Mouse (Mus musculus): ENCODE measurements around the gene Diaph3. TPM values are rescaled to one million over a fixed set of nuclear protein-coding genes. Genes with fewer than 3 reads are reported as not detected.

The Diaph3 gene
- polyA plus RNA-seq, 1 experiment from 2014 or later = 22.4 TPM

GRCm38 (mm10) chr14:86781553-86782273, 359.3 kb downstream of the Diaph3 start:
- Histone ChIP-seq H3K36me3 (ENCODE audit: control insufficient read depth, insufficient read depth, low read length) (no peaks in the 10 kb centered on the region), H3K4me3 (ENCODE audit: low read length) (no peak overlapping the region), H3K9me3 (ENCODE audit: control insufficient read depth, low read length) (no peaks in the 10 kb centered on the region), H3K27ac (ENCODE audit: low read depth, low read length) (no peak overlapping the region), H3K27me3 (ENCODE audit: control insufficient read depth, insufficient read depth, low read length) (no peaks in the 10 kb centered on the region), H3K4me1 (ENCODE audit: control insufficient read depth, insufficient read depth, low read length) (no peaks in the 10 kb centered on the region), H3K4me2 (replicated peaks; ENCODE audit: low read depth, low read length) (no peak overlapping the region), H3K9ac (ENCODE audit: low read depth, low read length) (no peak overlapping the region)
- peak; percentile 32; the same call in 1 of the 2 replicates for ATAC-seq (ENCODE audit: low FRiP score, low TSS enrichment)
- 60% methylated on average over 6 of the region's 6 CpGs for WGBS

GRCm38 (mm10) chr14:86773311-86773710, 367.7 kb downstream of the Diaph3 start:
- no peaks in the 10 kb centered on the region for H3K9me3 ChIP-seq (ENCODE audit: control insufficient read depth, low read length)
- no peaks in the 10 kb centered on the region for H3K36me3 ChIP-seq (ENCODE audit: control insufficient read depth, insufficient read depth, low read length)
- no peak overlapping the region for H3K4me3 ChIP-seq (ENCODE audit: low read length)
- no peaks in the 10 kb centered on the region for H3K4me1 ChIP-seq (ENCODE audit: control insufficient read depth, insufficient read depth, low read length)
- H3K27ac ChIP-seq (ENCODE audit: low read depth, low read length) = no peak overlapping the region
- H3K4me2 ChIP-seq (replicated peaks; ENCODE audit: low read depth, low read length) = no peak overlapping the region
- ATAC-seq (ENCODE audit: low FRiP score, low TSS enrichment) = no peak
- WGBS = 93% methylated on average over 2 of the region's 2 CpGs
- no peaks in the 10 kb centered on the region for H3K27me3 ChIP-seq (ENCODE audit: control insufficient read depth, insufficient read depth, low read length)
- no peak overlapping the region for H3K9ac ChIP-seq (ENCODE audit: low read depth, low read length)

- Histone ChIP-seq H3K27me3 (ENCODE audit: control insufficient read depth, insufficient read depth, low read length) (no peaks in the 10 kb centered on the region), H3K27ac (ENCODE audit: low read depth, low read length) (no peak overlapping the region), H3K9ac (ENCODE audit: low read depth, low read length) (no peak overlapping the region), H3K4me1 (ENCODE audit: control insufficient read depth, insufficient read depth, low read length) (no peaks in the 10 kb centered on the region), H3K9me3 (ENCODE audit: control insufficient read depth, low read length) (no peaks in the 10 kb centered on the region), H3K4me3 (ENCODE audit: low read length) (no peak overlapping the region), H3K4me2 (replicated peaks; ENCODE audit: low read depth, low read length) (no peak overlapping the region), H3K36me3 (ENCODE audit: control insufficient read depth, insufficient read depth, low read length) (no peaks in the 10 kb centered on the region)
- peak; percentile 72; the same call in 1 of the 2 replicates for ATAC-seq (ENCODE audit: low FRiP score, low TSS enrichment)
- WGBS = 52% methylated on average over 14 of the region's 14 CpGs
These were observed 368.6 kb downstream of the Diaph3 start for GRCm38 (mm10) chr14:86772176-86773150.

- WGBS = 90% methylated on average over 2 of the region's 2 CpGs
- Histone ChIP-seq H3K4me2 (replicated peaks; ENCODE audit: low read depth, low read length) (no peak overlapping the region), H3K4me1 (ENCODE audit: control insufficient read depth, insufficient read depth, low read length) (no peaks in the 10 kb centered on the region), H3K4me3 (ENCODE audit: low read length) (no peak overlapping the region), H3K9me3 (ENCODE audit: control insufficient read depth, low read length) (no peaks in the 10 kb centered on the region), H3K9ac (ENCODE audit: low read depth, low read length) (no peak overlapping the region), H3K27me3 (ENCODE audit: control insufficient read depth, insufficient read depth, low read length) (no peaks in the 10 kb centered on the region), H3K36me3 (ENCODE audit: control insufficient read depth, insufficient read depth, low read length) (no peaks in the 10 kb centered on the region), H3K27ac (ENCODE audit: low read depth, low read length) (no peak overlapping the region)
- ATAC-seq (ENCODE audit: low FRiP score, low TSS enrichment) = no peak
These were observed 376.7 kb downstream of the Diaph3 start for GRCm38 (mm10) chr14:86764286-86764685.

- no peak overlapping the region for H3K9ac ChIP-seq (ENCODE audit: low read depth, low read length)
- ATAC-seq (ENCODE audit: low FRiP score, low TSS enrichment) = no peak
- no peaks in the 10 kb centered on the region for H3K9me3 ChIP-seq (ENCODE audit: control insufficient read depth, low read length)
- no peaks in the 10 kb centered on the region for H3K36me3 ChIP-seq (ENCODE audit: control insufficient read depth, insufficient read depth, low read length)
- H3K4me3 ChIP-seq (ENCODE audit: low read length) = no peak overlapping the region
- H3K27ac ChIP-seq (ENCODE audit: low read depth, low read length) = no peak overlapping the region
- no peaks in the 10 kb centered on the region for H3K27me3 ChIP-seq (ENCODE audit: control insufficient read depth, insufficient read depth, low read length)
- no peak overlapping the region for H3K4me2 ChIP-seq (replicated peaks; ENCODE audit: low read depth, low read length)
- WGBS = 83% methylated on average over 9 of the region's 9 CpGs
- no peaks in the 10 kb centered on the region for H3K4me1 ChIP-seq (ENCODE audit: control insufficient read depth, insufficient read depth, low read length)
These were observed 383.2 kb downstream of the Diaph3 start for GRCm38 (mm10) chr14:86757604-86758520.

- no peaks in the 10 kb centered on the region for H3K27me3 ChIP-seq (ENCODE audit: control insufficient read depth, insufficient read depth, low read length)
- H3K4me2 ChIP-seq (replicated peaks; ENCODE audit: low read depth, low read length) = no peak overlapping the region
- H3K9ac ChIP-seq (ENCODE audit: low read depth, low read length) = no peak overlapping the region
- H3K27ac ChIP-seq (ENCODE audit: low read depth, low read length) = no peak overlapping the region
- ATAC-seq (ENCODE audit: low FRiP score, low TSS enrichment) = no peak
- no peak overlapping the region for H3K4me3 ChIP-seq (ENCODE audit: low read length)
- 87% methylated on average over 4 of the region's 4 CpGs for WGBS
- H3K9me3 ChIP-seq (ENCODE audit: control insufficient read depth, low read length) = no peaks in the 10 kb centered on the region
- no peaks in the 10 kb centered on the region for H3K4me1 ChIP-seq (ENCODE audit: control insufficient read depth, insufficient read depth, low read length)
- no peaks in the 10 kb centered on the region for H3K36me3 ChIP-seq (ENCODE audit: control insufficient read depth, insufficient read depth, low read length)
These were observed 383.9 kb downstream of the Diaph3 start for GRCm38 (mm10) chr14:86757132-86757531.

- Histone ChIP-seq H3K27ac (ENCODE audit: low read depth, low read length) (no peak overlapping the region), H3K4me2 (replicated peaks; ENCODE audit: low read depth, low read length) (no peak overlapping the region), H3K9me3 (ENCODE audit: control insufficient read depth, low read length) (no peaks in the 10 kb centered on the region), H3K9ac (ENCODE audit: low read depth, low read length) (no peak overlapping the region), H3K36me3 (ENCODE audit: control insufficient read depth, insufficient read depth, low read length) (no peaks in the 10 kb centered on the region), H3K27me3 (ENCODE audit: control insufficient read depth, insufficient read depth, low read length) (no peaks in the 10 kb centered on the region), H3K4me1 (ENCODE audit: control insufficient read depth, insufficient read depth, low read length) (no peaks in the 10 kb centered on the region), H3K4me3 (ENCODE audit: low read length) (no peak overlapping the region)
- WGBS = 91% methylated on average over 7 of the region's 7 CpGs
- ATAC-seq (ENCODE audit: low FRiP score, low TSS enrichment) = no peak
These were observed 390.7 kb downstream of the Diaph3 start for GRCm38 (mm10) chr14:86750351-86750750.

GRCm38 (mm10) chr14:86749425-86749824, 391.6 kb downstream of the Diaph3 start:
- Histone ChIP-seq H3K4me2 (replicated peaks; ENCODE audit: low read depth, low read length) (no peak overlapping the region), H3K4me1 (ENCODE audit: control insufficient read depth, insufficient read depth, low read length) (no peaks in the 10 kb centered on the region), H3K36me3 (ENCODE audit: control insufficient read depth, insufficient read depth, low read length) (no peaks in the 10 kb centered on the region), H3K4me3 (ENCODE audit: low read length) (no peak overlapping the region), H3K27ac (ENCODE audit: low read depth, low read length) (no peak overlapping the region), H3K9me3 (ENCODE audit: control insufficient read depth, low read length) (no peaks in the 10 kb centered on the region), H3K27me3 (ENCODE audit: control insufficient read depth, insufficient read depth, low read length) (no peaks in the 10 kb centered on the region), H3K9ac (ENCODE audit: low read depth, low read length) (no peak overlapping the region)
- 81% methylated on average over 4 of the region's 4 CpGs for WGBS
- ATAC-seq (ENCODE audit: low FRiP score, low TSS enrichment) = no peak

Measured in kidney, embryonic 14.5 days (tissue).